Mouse (Mus musculus) erythroblast, embryonic 14.5 days (primary cell): ENCODE results near the gene Plekha6.

ENCODE experiments used
- GATA1 ChIP-seq: IDR thresholded peaks from 2 replicates; pipeline ENCODE4 v1.6.1; 2012; ENCODE audit warnings: low read length, inconsistent platforms, mixed read lengths
- TAL1 ChIP-seq: IDR thresholded peaks from 3 replicates; pipeline ENCODE4 v1.6.1; 2012; ENCODE audit warnings: low read length, inconsistent platforms, mixed read lengths

- TF ChIP-seq GATA1 (no peak), TAL1 (no peak)
Measured at GRCm38 (mm10) chr1:133125640-133126364, 38.2 kb upstream of the Plekha6 start.
